Mouse (Mus musculus) myocyte (in vitro differentiated cells): ENCODE data around the gene Zan.

Experiments used
- CEBPB ChIP-seq: IDR thresholded peaks from 2 replicates; pipeline ENCODE4 v1.6.1; 2011; ENCODE audit warnings: mild to moderate bottlenecking, moderate library complexity; ENCODE audit not compliant: poor library complexity, insufficient read depth, severe bottlenecking
- E2F4 ChIP-seq: IDR thresholded peaks from one replicate; pipeline ENCODE4 v1.6.1; 2011; ENCODE audit warnings: mild to moderate bottlenecking, control low read depth, moderate library complexity; ENCODE audit not compliant: insufficient read depth
- MYOG ChIP-seq, 3 experiments: IDR thresholded peaks; one replicate each; pipeline ENCODE4 v1.6.1; 2011; ENCODE audit warnings: control low read depth in 2 of 3, low read depth in 2 of 3, mild to moderate bottlenecking in 2 of 3; ENCODE audit not compliant: insufficient read length in 2 of 3, control insufficient read depth in 1 of 3, insufficient read depth in 1 of 3
- POLR2A ChIP-seq: IDR thresholded peaks from one replicate; pipeline ENCODE4 v1.6.1; 2011; ENCODE audit warnings: low read depth, mild to moderate bottlenecking, control low read depth, moderate library complexity; ENCODE audit not compliant: insufficient read length

DNA sequence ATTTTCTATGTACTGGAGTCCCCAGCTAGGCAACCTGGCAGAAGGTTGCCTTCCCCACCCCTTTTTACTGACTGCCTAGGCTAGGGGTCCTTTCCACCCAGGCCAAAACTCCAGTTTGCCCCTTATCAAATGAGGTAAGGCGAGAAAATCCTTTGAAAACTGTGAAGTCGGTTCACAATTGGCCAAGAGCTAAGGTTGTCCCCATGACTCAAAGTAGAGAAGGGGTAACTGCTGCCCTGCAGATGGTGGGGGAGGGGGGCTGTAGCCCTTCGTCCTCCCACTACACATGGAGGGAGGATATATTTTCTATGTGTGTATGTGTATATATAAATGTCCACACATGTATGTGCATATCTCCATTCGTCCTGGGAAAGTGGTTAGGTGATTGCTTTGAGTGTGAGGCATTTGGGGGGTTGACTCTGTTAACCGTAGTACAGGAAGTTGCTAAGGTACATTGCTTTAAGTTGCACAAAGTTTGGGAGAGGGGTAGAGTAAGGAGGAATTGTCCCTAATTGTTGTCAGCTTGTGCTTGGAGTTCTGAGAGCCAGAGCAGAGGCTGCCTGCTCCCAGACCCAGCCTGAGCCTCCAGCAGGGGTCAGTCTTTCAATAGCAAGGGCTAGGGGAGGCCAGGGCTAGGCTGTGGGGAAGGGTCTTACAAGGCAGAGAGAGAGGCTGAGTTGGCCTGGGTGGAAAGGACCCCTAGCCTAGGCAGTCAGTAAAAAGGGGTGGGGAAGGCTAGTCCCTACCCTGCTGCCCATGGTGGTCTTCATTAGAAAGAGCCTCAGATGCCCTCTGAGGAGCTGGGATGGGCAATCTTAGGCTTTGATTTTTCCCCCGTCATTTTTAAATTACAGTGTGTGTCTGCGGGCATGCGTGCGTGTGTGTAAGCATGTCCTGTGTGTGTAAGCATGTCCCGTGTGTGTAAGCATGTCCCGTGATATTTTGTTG lies 36.3 kb upstream of the Zan start:
- TF ChIP-seq POLR2A (no peak), MYOG (IDR thresholded peaks at IDR 0.05; ENCODE audit: control insufficient read depth in 1 of 3, insufficient read depth in 1 of 3, insufficient read length in 2 of 3, low read depth in 2 of 3) (no peak), CEBPB (no peak), E2F4 (no peak)
